Mouse (Mus musculus) spleen, adult 2 months (tissue): ENCODE data around the gene Igf2bp3.

Source experiments
- CTCF ChIP-seq: fragments of 200-500 bp; IDR thresholded peaks from 2 replicates; pipeline ENCODE4 v1.5.1; 2011; ENCODE audit warnings: mild to moderate bottlenecking, inconsistent platforms; ENCODE audit not compliant: insufficient read depth, insufficient read length, insufficient replicate concordance; ENCODE audit errors: extremely low read depth
- POLR2A ChIP-seq: fragments of 200-500 bp; IDR thresholded peaks from 2 replicates; pipeline ENCODE4 v1.6.1; 2011; ENCODE audit warnings: low read depth, low read length, inconsistent platforms

DNA sequence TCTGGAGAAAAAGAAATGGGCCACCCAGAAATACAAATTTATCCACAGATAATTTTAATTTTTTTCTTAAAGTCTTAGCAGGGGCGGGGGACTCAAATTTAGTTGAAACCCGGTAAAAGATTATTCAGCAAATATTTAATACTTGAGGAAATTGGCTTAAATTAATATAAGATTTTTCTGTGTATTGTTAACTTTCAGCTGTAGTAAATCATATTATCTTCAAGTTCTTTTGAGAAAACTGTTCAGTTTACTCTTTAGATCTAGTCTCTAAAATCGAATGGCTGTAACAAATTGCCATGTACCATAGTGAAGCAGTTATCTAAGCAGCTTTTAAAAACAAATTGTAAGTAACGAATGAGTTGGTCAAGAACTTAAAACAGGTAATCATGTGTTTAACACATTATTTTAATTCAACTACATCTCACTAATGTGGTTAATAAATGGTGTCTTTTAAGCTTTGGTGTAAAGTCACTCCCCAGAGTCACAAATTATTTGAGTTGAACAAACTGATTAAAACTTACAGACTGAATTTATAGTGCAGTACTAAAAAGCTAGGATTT, 4.3 kb upstream of the Igf2bp3 start:
- TF ChIP-seq CTCF (no peak), POLR2A (no peak)
